Mouse (Mus musculus): ENCODE measurements around the gene Cib2. TPM values are rescaled to one million over a fixed set of nuclear protein-coding genes. Genes with fewer than 3 reads are reported as not detected.

Gene Cib2
- 2.0 and 3.2 TPM in 2 replicates for polyA plus RNA-seq (2012; rRNA removed)

DNA sequence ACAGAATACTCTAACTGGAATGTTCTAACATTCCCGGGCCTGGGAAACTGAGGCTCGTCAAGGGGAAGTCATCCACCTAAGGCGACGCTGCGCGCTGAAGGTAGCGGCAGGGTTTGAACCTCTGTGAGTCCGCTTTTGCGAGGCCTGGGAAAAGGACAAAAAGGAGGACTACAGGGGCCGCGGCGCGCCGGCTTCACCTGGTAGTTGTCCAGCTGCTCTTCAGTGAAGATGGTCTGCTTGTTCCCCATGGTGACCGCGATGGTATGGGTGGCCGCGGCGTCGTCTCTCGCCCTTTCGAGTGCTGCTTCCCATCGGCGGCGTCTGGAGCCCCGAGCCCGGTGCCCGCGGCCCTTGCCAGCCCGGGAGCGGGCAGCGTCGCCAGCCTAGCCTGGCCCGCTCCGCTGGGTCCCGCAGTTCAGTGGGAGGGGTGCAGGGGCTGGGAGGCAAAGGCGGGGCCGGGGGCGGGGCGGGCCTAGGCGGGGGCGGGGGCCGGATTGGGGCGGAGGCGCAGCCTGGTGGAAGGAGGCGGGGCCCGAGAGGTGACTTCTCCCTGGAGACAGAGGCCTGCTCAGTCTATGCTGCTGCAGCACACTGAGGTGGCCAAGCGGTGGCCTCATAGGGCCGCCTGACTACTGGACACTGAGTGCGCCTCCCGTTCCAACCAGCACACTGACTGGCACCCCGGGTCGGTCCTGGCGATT is at the start of gene Cib2:
Gene Cib2, minus strand, starts transcription at position 448 of the 701 bp plus-strand sequence.

DNA sequence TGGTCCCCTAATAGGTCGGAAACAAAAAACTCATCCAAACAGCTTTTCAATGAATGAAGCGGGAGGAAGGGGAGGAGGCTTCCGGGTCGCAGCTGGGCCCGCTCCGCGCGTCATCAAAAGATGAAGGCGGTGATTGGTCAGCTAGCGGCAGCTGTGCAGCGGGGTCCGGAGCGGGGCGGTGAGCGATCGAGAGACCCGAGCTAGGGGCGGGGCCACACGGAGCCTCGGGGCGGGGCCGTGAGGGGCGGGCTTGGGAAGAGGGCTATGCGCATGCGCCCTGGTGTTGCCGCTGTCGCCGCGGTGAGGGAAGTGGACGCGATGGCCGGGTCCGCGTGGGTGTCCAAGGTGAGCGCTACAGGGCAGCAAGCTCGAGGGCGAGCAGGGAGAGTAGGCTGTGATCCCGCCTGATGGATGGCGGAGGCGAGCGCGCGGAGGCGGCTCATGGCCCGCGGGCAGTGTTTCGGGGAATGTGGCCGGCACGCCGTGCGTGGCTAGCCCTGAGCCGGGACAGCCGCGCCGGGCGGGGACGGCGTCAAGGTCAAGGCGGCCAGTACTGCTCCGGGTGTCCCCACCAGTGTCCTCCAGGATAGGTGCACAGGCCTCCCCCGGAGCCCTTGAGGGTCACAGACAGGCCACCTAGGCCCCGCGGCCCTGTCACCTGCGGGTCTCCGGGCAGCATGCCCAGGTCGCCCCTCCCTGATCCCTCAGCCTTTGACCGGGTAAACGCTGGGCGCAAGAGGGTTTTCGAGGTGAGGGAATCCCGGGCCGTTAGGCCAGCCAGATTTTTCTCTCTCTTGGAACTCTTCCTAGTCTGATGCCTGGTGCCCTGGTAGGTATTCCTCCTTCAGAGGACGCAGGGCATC is 26.4 kb upstream of the Cib2 start, which contains the start of gene Idh3a:
Gene Idh3a, plus strand, starts transcription at position 136 of the 863 bp plus-strand sequence.

DNA sequence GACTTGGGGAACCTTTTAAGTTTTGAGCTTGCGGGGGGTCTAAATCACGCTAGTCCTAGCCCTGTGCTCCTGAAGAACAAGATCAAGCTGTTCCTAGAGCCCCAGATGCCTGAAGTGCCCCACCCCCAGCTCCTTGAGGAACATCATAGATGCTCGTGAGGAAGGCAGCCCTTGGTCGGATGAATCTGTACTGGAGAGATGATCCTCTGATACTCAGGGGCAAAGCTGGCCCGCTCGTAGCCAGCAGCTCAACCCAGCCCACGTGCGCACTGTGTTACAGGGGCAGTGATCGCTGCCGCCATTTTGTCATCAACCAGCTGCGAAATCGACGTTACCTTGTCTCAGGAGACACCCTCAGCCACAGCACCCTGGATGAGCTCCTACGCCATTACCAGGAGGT is 21.3 kb downstream of the Cib2 start, which contains the start of gene Sh2d7:
Gene Sh2d7, plus strand, starts transcription at position 301 of the 400 bp plus-strand sequence.

DNA sequence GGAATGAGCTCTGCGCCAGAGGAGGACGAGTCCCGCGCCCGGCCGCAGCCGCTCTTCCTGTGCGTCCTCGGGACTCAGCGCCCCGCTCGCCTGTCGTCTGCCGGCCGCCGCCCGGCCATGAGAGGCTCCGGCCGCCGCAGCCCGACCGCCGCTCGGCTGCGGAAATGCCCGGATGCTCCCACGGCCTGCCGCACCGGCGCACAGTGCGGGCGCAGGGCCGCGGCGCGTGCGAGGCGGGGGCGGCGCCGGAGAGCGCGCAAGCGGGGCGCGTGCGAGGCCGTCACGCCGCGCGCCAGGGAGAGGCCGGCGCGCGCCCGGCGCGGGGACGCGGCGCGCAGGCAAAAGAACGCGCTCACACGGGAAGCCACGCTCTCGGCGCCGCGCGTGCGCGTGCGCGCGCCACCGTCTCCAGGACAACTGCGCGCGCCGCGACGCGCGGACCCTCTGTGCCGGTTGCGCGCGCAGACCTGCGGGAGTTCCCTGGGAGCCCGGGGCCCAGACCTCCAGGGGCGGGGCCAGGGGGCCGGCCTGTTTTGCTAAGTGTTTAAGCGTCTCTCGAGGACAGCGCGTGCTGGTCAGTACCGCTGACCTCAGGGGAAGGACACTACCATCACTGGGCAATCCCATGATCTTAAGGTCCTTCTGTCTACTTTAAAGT is 58.4 kb downstream of the Cib2 start, which contains the start of gene Dmxl2:
Gene Dmxl2, minus strand, starts transcription at position 174 of the 658 bp plus-strand sequence.

Other genes starting within 250 kb of the Cib2 start
- 0.23 and 0.45 TPM in 2 replicates for gene Dmxl2, start 58.6 kb downstream of the Cib2 start, polyA plus RNA-seq (2012; rRNA removed)
- gene Sh2d7, start 21.2 kb downstream of the Cib2 start, polyA plus RNA-seq (2012; rRNA removed): 1.6 and 2.3 TPM in 2 replicates
- 16.3 and 16.8 TPM in 2 replicates for gene Idh3a, start 26.1 kb upstream of the Cib2 start, polyA plus RNA-seq (2012; rRNA removed)
- gene Acsbg1, start 101.7 kb upstream of the Cib2 start, polyA plus RNA-seq (2012; rRNA removed): 45.1 and 46.5 TPM in 2 replicates
- 2.8 and 3.2 TPM in 2 replicates for gene Dnaja4, start 138.7 kb upstream of the Cib2 start, polyA plus RNA-seq (2012; rRNA removed)
- gene Wdr61, start 174.3 kb upstream of the Cib2 start, polyA plus RNA-seq (2012; rRNA removed): 5.5 and 10.0 TPM in 2 replicates
- gene Crabp1, start 204.5 kb upstream of the Cib2 start, polyA plus RNA-seq (2012; rRNA removed): 0.92 and 2.6 TPM in 2 replicates